Mouse (Mus musculus): ENCODE results near the gene Rsph1. TPM values are rescaled to one million over a fixed set of nuclear protein-coding genes. Genes with fewer than 3 reads are reported as not detected.

The Rsph1 gene
- total RNA-seq, 2 experiments from 2014 or later: 13.5 to 20.8 TPM

GRCm38 (mm10) chr17:31259145-31259544 is 18.0 kb downstream of the Rsph1 start:
- no peak for DNase-seq (ENCODE audit: low spot score in 2 of 2)

- DNase-seq (ENCODE audit: low spot score in 2 of 2): no peak
Observed at GRCm38 (mm10) chr17:31258310-31258865, 18.8 kb downstream of the Rsph1 start.

- no peak for DNase-seq (ENCODE audit: low spot score in 2 of 2)
Observed at GRCm38 (mm10) chr17:31257898-31258297, 19.3 kb downstream of the Rsph1 start.

- no peak for DNase-seq (ENCODE audit: low spot score in 2 of 2)
Observed at GRCm38 (mm10) chr17:31257149-31257548, 20.0 kb downstream of the Rsph1 start.

GRCm38 (mm10) chr17:31254463-31254931 is 22.7 kb downstream of the Rsph1 start:
- DNase-seq (ENCODE audit: low spot score in 2 of 2): peak; percentile 74 to 81

- no peak for DNase-seq (ENCODE audit: low spot score in 2 of 2)
Observed at GRCm38 (mm10) chr17:31253951-31254350, 23.2 kb downstream of the Rsph1 start.

GRCm38 (mm10) chr17:31247144-31247543 is 30.0 kb downstream of the Rsph1 start:
- DNase-seq (ENCODE audit: low spot score in 2 of 2): no peak

GRCm38 (mm10) chr17:31245321-31245720 is 31.9 kb downstream of the Rsph1 start:
- DNase-seq (ENCODE audit: low spot score in 2 of 2): no peak

GRCm38 (mm10) chr17:31242764-31243163 is 34.4 kb downstream of the Rsph1 start:
- DNase-seq (ENCODE audit: low spot score in 2 of 2): no peak

- DNase-seq (ENCODE audit: low spot score in 2 of 2): no peak
Observed at GRCm38 (mm10) chr17:31241156-31241555, 36.0 kb downstream of the Rsph1 start.

GRCm38 (mm10) chr17:31238234-31239020 is 38.8 kb downstream of the Rsph1 start:
- no peak for DNase-seq (ENCODE audit: low spot score in 2 of 2)

GRCm38 (mm10) chr17:31235915-31236314 is 41.3 kb downstream of the Rsph1 start:
- DNase-seq (ENCODE audit: low spot score in 2 of 2): no peak

GRCm38 (mm10) chr17:31232251-31233010 is 44.8 kb downstream of the Rsph1 start:
- DNase-seq (ENCODE audit: low spot score in 2 of 2): no peak

GRCm38 (mm10) chr17:31231780-31232179 is 45.4 kb downstream of the Rsph1 start:
- DNase-seq (ENCODE audit: low spot score in 2 of 2): no peak

GRCm38 (mm10) chr17:31226931-31227330 is 50.3 kb downstream of the Rsph1 start:
- DNase-seq (ENCODE audit: low spot score in 2 of 2): no peak

- no peak for DNase-seq (ENCODE audit: low spot score in 2 of 2)
Observed at GRCm38 (mm10) chr17:31226368-31226767, 50.8 kb downstream of the Rsph1 start.

- no peak for DNase-seq (ENCODE audit: low spot score in 2 of 2)
Observed at GRCm38 (mm10) chr17:31224591-31224990, 52.6 kb downstream of the Rsph1 start.

- no peak for DNase-seq (ENCODE audit: low spot score in 2 of 2)
Observed at GRCm38 (mm10) chr17:31223835-31224234, 53.3 kb downstream of the Rsph1 start.

GRCm38 (mm10) chr17:31222810-31223310 is 54.3 kb downstream of the Rsph1 start:
- no peak for DNase-seq (ENCODE audit: low spot score in 2 of 2)

- no peak for DNase-seq (ENCODE audit: low spot score in 2 of 2)
Observed at GRCm38 (mm10) chr17:31216068-31216955, 60.9 kb downstream of the Rsph1 start.

- no peak for DNase-seq (ENCODE audit: low spot score in 2 of 2)
Observed at GRCm38 (mm10) chr17:31211881-31212280, 65.3 kb downstream of the Rsph1 start.
